Mouse (Mus musculus): ENCODE results near the gene Pced1a. TPM values are rescaled to one million over a fixed set of nuclear protein-coding genes. Genes with fewer than 3 reads are reported as not detected.

The Pced1a gene
- 23.2 TPM for polyA plus RNA-seq (2017; shearing (Covaris generic))

GRCm38 (mm10) chr2:130424126-130424853 is at the start of gene Pced1a, which contains the start of gene Vps16:
Gene Pced1a (minus strand): TSS chr2:130424701.
Gene Vps16 (plus strand): TSS chr2:130424339.

GRCm38 (mm10) chr2:130449794-130450433 is 25.4 kb upstream of the Pced1a start, which contains the start of gene Ptpra:
Gene Ptpra (plus strand): TSS chr2:130450278.

GRCm38 (mm10) chr2:130406178-130406577 is 18.3 kb downstream of the Pced1a start, which contains the start of gene Tmem239:
Gene Tmem239 (plus strand): TSS chr2:130406478.

GRCm38 (mm10) chr2:130404939-130405338 is 19.6 kb downstream of the Pced1a start, which contains the start of the genes Gm28372 and 1700020A23Rik:
Gene Gm28372 (plus strand): TSS chr2:130405239.
Gene 1700020A23Rik (plus strand): TSS chr2:130405259.

GRCm38 (mm10) chr2:130397186-130397985 is 27.1 kb downstream of the Pced1a start, which contains the start of gene Cpxm1:
Gene Cpxm1 (minus strand): TSS chr2:130397574.

Other genes with a start within 250 kb of the Pced1a start
- gene Snrpb, start 245.3 kb downstream of the Pced1a start, polyA plus RNA-seq (2017; shearing (Covaris generic)) = 419 TPM
- not detected for gene Tmc2, start 229.5 kb downstream of the Pced1a start, polyA plus RNA-seq (2017; shearing (Covaris generic))
- 273 TPM for gene Nop56, start 150.3 kb downstream of the Pced1a start, polyA plus RNA-seq (2017; shearing (Covaris generic))
- gene Idh3b, start 140.2 kb downstream of the Pced1a start, polyA plus RNA-seq (2017; shearing (Covaris generic)) = 195 TPM
- gene Ebf4, start 129.5 kb downstream of the Pced1a start, polyA plus RNA-seq (2017; shearing (Covaris generic)) = not detected
- gene Cpxm1, start 27.1 kb downstream of the Pced1a start, polyA plus RNA-seq (2017; shearing (Covaris generic)) = 0.17 TPM
- gene Gm28372, start 19.5 kb downstream of the Pced1a start, polyA plus RNA-seq (2017; shearing (Covaris generic)) = not detected
- gene 1700020A23Rik, start 19.4 kb downstream of the Pced1a start, polyA plus RNA-seq (2017; shearing (Covaris generic)) = not detected
- not detected for gene Tmem239, start 18.2 kb downstream of the Pced1a start, polyA plus RNA-seq (2017; shearing (Covaris generic))
- gene Vps16, start 362 bp downstream of the Pced1a start, polyA plus RNA-seq (2017; shearing (Covaris generic)) = 253 TPM
- 29.8 TPM for gene Ptpra, start 25.6 kb upstream of the Pced1a start, polyA plus RNA-seq (2017; shearing (Covaris generic))
- 41.3 TPM for gene Mrps26, start 139.0 kb upstream of the Pced1a start, polyA plus RNA-seq (2017; shearing (Covaris generic))
- not detected for gene Oxt, start 151.5 kb upstream of the Pced1a start, polyA plus RNA-seq (2017; shearing (Covaris generic))
- gene Avp, start 157.9 kb upstream of the Pced1a start, polyA plus RNA-seq (2017; shearing (Covaris generic)) = not detected
- gene Fastkd5, start 205.3 kb upstream of the Pced1a start, polyA plus RNA-seq (2017; shearing (Covaris generic)) = 19.3 TPM
- gene Ubox5, start 205.3 kb upstream of the Pced1a start, polyA plus RNA-seq (2017; shearing (Covaris generic)) = 14.1 TPM
- gene Lzts3, start 218.1 kb upstream of the Pced1a start, polyA plus RNA-seq (2017; shearing (Covaris generic)) = 0.39 TPM
- gene Ddrgk1, start 240.0 kb upstream of the Pced1a start, polyA plus RNA-seq (2017; shearing (Covaris generic)) = 146 TPM
- 55.3 TPM for gene Itpa, start 242.9 kb upstream of the Pced1a start, polyA plus RNA-seq (2017; shearing (Covaris generic))